In genomic region chr10:78237809-78238208, GRCm38 (mm10) we compare ENCODE assay signal across 23 mouse cellular contexts. TPM values are rescaled to one million over a fixed set of nuclear protein-coding genes. Genes with fewer than 3 reads are reported as not detected.
DNase-seq lines count a peak whose midpoint lies in the region; ATAC-seq and TF ChIP-seq lines count a peak whose summit lies in the region.
"Had no signal": no experiment of that assay in that cellular context is flagged by ENCODE, and none has a peak within 500 bp of the region (broad histone marks: within the 10 kb centered on the region; RNA-seq: fewer than 3 reads in every experiment).

No protein-coding gene starts in this region.

- peak overlapping the region; percentile 33 for H3K4me2 ChIP-seq in liver, embryonic 14.5 days (ENCODE audit: low read depth)
- H3K4me2 ChIP-seq in hindbrain, embryonic 12.5 days (replicated peaks): no peak overlapping the region
- H3K4me2 ChIP-seq: embryonic facial prominence, embryonic 13.5 days; forebrain, embryonic 13.5 days; hindbrain, embryonic 14.5 days had no signal

- WGBS in liver, embryonic 14.5 days (ENCODE audit: insufficient replicate concordance): 25% methylated on average over 6 of the region's 6 CpGs
- WGBS in hindbrain, embryonic 12.5 days: 95% methylated on average over 6 of the region's 6 CpGs

- peaks cover 47 to 54% of the 10 kb centered on the region in 2 experiments for H3K4me1 ChIP-seq in liver, embryonic 14.5 days (replicated peaks; ENCODE audit: control insufficient read depth in 2 of 2, insufficient read depth in 2 of 2, low read length in 1 of 2)
- peaks cover 4% of the 10 kb centered on the region for H3K4me1 ChIP-seq in hindbrain, embryonic 12.5 days

- no peaks in the 10 kb centered on the region for H3K9me3 ChIP-seq in liver, embryonic 14.5 days (ENCODE audit: control insufficient read depth, low read length)
- no peaks in the 10 kb centered on the region for H3K9me3 ChIP-seq in hindbrain, embryonic 12.5 days (replicated peaks)
- H3K9me3 ChIP-seq: embryonic facial prominence, embryonic 13.5 days; forebrain, embryonic 13.5 days; heart, embryonic 10.5 days had no signal

- H3K36me3 ChIP-seq in liver, embryonic 14.5 days (replicated peaks; ENCODE audit: control insufficient read depth, insufficient read depth, low read depth): peaks cover 10% of the 10 kb centered on the region
- 0 out of 2 replicates have a peak, but pooled peaks cover 7% of the 10 kb centered on the region for H3K36me3 ChIP-seq in hindbrain, embryonic 12.5 days
- H3K36me3 ChIP-seq: embryonic facial prominence, embryonic 13.5 days had no signal

- peak; percentile 76 for TF ChIP-seq EP300 in liver, embryonic 14.5 days (IDR thresholded peaks at IDR 0.05; ENCODE audit: low read depth)

- 0 out of 2 replicates have a peak, but pooled peaks have one; percentile 12 for ATAC-seq in erythroblast, adult 5-6 weeks (replicated peaks; ENCODE audit: low FRiP score, poor library complexity, severe bottlenecking)
- ATAC-seq in liver, embryonic 14.5 days (ENCODE audit: insufficient read depth): peak; percentile 84
- ATAC-seq in megakaryocyte progenitor cell, adult 5-6 weeks (replicated peaks; ENCODE audit: poor library complexity): peak; percentile 36
- no peak for ATAC-seq in hindbrain, embryonic 12.5 days (ENCODE audit: low FRiP score)
- ATAC-seq: activated CD4-positive, CD25-positive, alpha-beta regulatory T cell, adult 4 months; forebrain, embryonic 13.5 days; Patski had no signal

- no peaks in the 10 kb centered on the region for H3K27me3 ChIP-seq in liver, embryonic 14.5 days (ENCODE audit: control insufficient read depth, insufficient read depth, low read length)
- no peaks in the 10 kb centered on the region for H3K27me3 ChIP-seq in hindbrain, embryonic 12.5 days
- H3K27me3 ChIP-seq: CH12.LX; embryonic facial prominence, embryonic 13.5 days; forebrain, embryonic 13.5 days; Patski had no signal

- peak; percentile 26 for DNase-seq in liver
- no peak for DNase-seq in liver, embryonic 14.5 days (ENCODE audit: low read depth in 3 of 3, low spot score in 3 of 3)
- DNase-seq in frontal cortex, postnatal 25 days (ENCODE audit: low spot score in 2 of 2): no peak
- DNase-seq in right cerebral cortex, adult 2 months (ENCODE audit: low spot score in 2 of 2): no peak
- DNase-seq: adrenal gland, postnatal 14 days; cerebellum, adult 11-12 months; cerebellum, adult 9-10 months; cerebellum, postnatal 25 days; forebrain, postnatal 0 days; gastrocnemius, postnatal 36 days; heart, adult 18-20 months; heart, postnatal 10 days; heart, postnatal 4 days had no signal

- peak overlapping the region; percentile 43 for H3K9ac ChIP-seq in liver, embryonic 14.5 days (replicated peaks)
- no peak overlapping the region for H3K9ac ChIP-seq in hindbrain, embryonic 12.5 days
- H3K9ac ChIP-seq: embryonic facial prominence, embryonic 13.5 days; forebrain, embryonic 13.5 days; forebrain, postnatal 0 days; hindbrain, embryonic 14.5 days had no signal

- no peak overlapping the region for H3K4me3 ChIP-seq in liver, embryonic 14.5 days (ENCODE audit: insufficient read depth in 1 of 2, low read depth in 2 of 2, low read length in 2 of 2)
- H3K4me3 ChIP-seq in hindbrain, embryonic 12.5 days: no peak overlapping the region
- H3K4me3 ChIP-seq: embryonic facial prominence, embryonic 13.5 days; forebrain, embryonic 13.5 days; heart, embryonic 10.5 days had no signal

- no peak for TF ChIP-seq CTCF in liver, embryonic 14.5 days (IDR thresholded peaks at IDR 0.05; ENCODE audit: low read depth)

- peak overlapping the region; percentile 49 for H3K27ac ChIP-seq in liver, embryonic 14.5 days
- no peak overlapping the region for H3K27ac ChIP-seq in hindbrain, embryonic 12.5 days
- H3K27ac ChIP-seq: embryonic facial prominence, embryonic 13.5 days; forebrain, embryonic 13.5 days; heart, embryonic 10.5 days; hindbrain, embryonic 14.5 days had no signal

RNA-seq across cellular contexts. Expression of gene Trappc10, which starts 6.6 kb away (rescaled TPM):
- 48.3 and 50.0 TPM in 2 replicates for total RNA-seq in erythroblast, adult 5-6 weeks (2015; ENCODE audit: low replicate concordance)
- total RNA-seq in erythroblast, adult 5-6 weeks (2017; ENCODE audit: low replicate concordance): 37.9 and 41.1 TPM in 2 replicates
- polyA plus RNA-seq in liver, embryonic 14.5 days (2012; rRNA removed): 19.8 and 20.1 TPM in 2 replicates
- 15.8 and 20.5 TPM in 2 replicates for polyA plus RNA-seq in liver, embryonic 14.5 days (2014; fragmentation: Nextera tagmentation; extraction: Ambion mirVana)
- total RNA-seq in megakaryocyte progenitor cell, adult 5-6 weeks (2015): 39.0 and 44.2 TPM in 2 replicates
- 30.7 and 33.4 TPM in 2 replicates for total RNA-seq in megakaryocyte progenitor cell, adult 5-6 weeks (2017)
- polyA plus RNA-seq in hindbrain, embryonic 12.5 days (2016; fragmentation: Nextera tagmentation; extraction: Ambion mirVana): 23.4 and 26.0 TPM in 2 replicates

RNA-seq across cellular contexts. Expression of gene Pwp2, which starts 52.9 kb away (rescaled TPM):
- 0.19 TPM in 1 of 2 replicates, not detected in the other for total RNA-seq in erythroblast, adult 5-6 weeks (2015; ENCODE audit: low replicate concordance)
- total RNA-seq in erythroblast, adult 5-6 weeks (2017; ENCODE audit: low replicate concordance): 5.5 and 5.9 TPM in 2 replicates
- polyA plus RNA-seq in liver, embryonic 14.5 days (2012; rRNA removed): 6.1 and 7.5 TPM in 2 replicates
- 7.2 and 9.6 TPM in 2 replicates for polyA plus RNA-seq in liver, embryonic 14.5 days (2014; fragmentation: Nextera tagmentation; extraction: Ambion mirVana)
- 5.6 and 7.2 TPM in 2 replicates for total RNA-seq in megakaryocyte progenitor cell, adult 5-6 weeks (2015)
- 18.6 and 27.5 TPM in 2 replicates for total RNA-seq in megakaryocyte progenitor cell, adult 5-6 weeks (2017)
- polyA plus RNA-seq in hindbrain, embryonic 12.5 days (2016; fragmentation: Nextera tagmentation; extraction: Ambion mirVana): 20.9 and 21.2 TPM in 2 replicates
